Mouse (Mus musculus): Measurements from ENCODE around the gene Fto.

The Fto gene

DNA sequence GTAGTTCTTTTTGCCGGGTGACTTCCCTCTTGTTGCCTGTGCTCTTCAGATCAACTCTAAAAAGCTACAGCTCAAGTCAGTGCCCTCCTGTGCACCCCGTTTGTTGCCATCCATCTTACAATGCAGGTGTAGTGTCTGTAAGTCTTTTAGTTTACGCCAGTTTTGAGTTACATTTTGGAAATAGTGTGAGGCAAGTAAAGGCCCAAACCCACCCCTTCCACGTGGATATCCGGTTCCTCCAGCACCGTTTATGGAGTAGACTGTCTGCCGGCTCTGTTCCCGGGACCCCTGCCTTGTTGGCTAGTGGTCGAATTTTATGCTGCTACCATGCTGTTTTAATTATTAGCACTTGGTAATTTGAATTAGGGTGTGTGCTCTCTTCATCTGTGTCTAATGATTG lies 46.2 kb downstream of the Fto start:
- no peak for DNase-seq

DNA sequence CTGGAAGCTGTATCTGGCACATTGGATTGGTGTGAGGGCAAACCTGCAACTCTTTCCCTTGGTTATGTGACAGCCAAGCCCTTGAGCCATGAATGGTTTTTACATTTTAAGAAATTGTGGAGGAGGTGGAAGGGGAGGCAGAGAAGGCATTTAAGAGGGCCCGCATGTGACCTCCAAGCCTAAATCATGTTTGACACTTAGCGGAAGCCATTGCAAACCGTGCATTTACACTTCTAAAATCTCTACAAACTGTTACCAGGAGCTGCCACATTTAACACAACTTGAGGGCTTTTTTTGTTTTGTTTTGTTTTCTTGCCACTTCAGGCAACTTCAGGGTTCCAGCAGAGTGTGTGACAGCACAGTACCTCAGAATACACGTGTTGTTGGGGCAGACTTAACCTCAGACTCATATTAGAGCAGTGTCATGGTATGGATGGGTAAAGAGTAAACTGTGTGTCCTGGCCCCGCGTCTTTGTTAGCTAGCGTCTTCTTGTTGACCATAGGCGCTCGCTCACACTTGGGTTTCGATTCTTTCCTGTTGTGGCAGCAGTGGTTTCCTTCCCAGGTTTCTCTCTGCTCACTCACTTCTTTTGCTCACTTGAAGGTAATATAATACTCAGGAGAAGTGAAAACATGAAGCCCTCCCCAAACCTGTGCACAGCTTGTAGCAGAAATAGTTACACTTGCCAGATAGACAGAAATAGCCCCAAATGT lies 47.5 kb downstream of the Fto start:
- no peak for DNase-seq

DNA sequence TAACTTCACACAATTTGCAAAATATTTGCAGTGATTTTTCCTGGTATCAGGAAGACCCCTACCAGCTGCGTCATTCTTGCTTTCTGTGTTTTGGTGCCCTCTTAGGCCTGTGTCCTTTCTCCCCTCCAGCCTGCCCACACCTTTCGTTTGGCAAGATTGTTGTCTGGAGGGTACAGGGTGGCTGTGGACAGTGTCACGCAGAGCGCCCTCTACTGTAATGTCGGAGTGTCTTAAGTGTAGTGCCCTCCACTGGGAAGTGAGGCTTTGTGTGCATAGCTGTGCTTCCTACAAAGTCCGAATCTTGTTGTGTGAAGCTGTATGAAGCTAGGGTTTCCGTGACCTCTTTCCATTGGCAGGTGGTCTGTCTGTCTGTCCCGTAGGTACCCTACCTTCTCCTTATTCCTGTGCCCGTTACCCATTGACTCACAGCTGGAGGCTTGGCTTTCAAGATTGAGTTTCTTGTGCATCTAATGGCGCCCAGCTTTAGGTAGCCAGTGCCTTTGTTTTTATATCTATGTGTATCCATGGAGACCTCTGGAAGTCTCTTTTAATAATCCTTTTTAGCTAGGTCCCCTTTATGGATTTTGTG lies 50.0 kb downstream of the Fto start:
- no peak for DNase-seq

DNA sequence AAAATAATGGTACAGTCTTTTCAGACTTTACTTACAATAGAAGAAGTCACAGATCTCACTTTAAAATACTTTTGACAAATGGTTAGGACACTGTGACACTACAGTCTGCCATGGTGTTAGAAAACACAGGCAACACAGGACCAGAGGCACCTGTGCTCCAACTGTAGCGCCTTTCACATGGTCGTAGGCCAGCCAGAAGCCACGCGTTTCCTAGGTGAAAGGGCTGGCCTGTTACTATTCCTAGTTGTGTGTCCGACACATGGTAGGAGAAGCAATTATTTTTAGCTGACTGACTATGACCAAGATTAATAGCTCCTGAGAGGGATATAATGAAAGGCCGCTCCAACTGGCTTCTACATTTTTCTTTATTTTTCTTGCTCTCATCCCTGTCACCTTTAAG lies 50.9 kb downstream of the Fto start:
- DNase-seq = no peak

DNA sequence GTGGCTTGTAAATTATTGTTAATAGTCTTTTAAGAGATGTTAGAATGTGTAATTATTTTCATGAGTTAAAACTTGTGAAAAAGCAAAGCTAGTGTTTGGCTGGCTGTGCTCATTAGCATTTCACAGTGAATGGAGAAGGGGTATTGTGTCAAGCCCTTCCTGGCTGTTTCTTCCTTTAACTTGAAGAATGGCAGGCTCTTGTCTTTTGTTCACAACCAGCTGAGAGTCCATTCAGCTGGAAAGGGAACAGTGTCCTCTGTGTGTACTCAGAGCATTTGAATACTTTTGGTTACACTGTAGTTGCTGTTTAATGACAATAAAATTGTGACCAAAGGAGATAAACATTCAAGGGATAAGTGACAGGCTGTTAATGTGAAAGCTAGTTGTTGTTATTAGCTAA lies 52.5 kb downstream of the Fto start:
- no peak for DNase-seq

DNA sequence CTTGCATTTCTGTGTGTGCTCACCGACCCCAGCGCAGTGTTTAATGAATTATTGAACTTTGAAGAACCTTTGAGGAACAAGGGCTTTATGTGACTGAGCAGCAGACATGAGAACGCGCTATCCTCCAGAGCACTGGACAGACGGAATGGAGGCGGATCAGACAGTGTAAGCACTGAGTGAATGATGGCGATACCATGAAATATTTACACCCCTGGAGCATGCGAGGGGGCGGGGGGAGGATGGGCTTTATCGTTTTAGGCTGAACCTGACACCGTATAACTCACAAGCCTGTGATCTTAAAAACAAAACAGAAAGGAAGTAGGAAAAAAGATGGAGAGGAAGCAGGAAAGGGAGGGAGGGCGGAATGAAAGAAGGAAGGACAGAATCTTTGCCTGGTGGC lies 57.6 kb downstream of the Fto start:
- DNase-seq = no peak

DNA sequence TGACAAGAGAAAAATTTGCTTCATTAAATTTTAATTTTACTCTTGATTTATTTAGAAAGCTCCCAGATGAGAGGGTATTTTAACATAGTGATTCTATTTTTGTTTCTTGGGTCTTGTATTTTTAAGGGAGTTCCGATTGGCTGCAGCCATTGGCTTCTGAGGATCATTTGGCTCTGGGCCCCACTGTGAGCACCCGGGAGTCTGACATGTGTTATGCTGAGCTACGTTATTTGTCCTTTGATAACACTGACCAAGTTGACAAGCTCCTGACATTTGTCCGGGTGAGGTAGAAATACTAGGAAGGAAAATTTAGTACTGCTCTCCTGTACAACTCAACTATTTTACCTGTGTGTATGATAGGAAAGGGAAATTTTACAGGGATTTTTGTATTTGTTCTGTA lies 58.7 kb downstream of the Fto start:
- DNase-seq = no peak

DNA sequence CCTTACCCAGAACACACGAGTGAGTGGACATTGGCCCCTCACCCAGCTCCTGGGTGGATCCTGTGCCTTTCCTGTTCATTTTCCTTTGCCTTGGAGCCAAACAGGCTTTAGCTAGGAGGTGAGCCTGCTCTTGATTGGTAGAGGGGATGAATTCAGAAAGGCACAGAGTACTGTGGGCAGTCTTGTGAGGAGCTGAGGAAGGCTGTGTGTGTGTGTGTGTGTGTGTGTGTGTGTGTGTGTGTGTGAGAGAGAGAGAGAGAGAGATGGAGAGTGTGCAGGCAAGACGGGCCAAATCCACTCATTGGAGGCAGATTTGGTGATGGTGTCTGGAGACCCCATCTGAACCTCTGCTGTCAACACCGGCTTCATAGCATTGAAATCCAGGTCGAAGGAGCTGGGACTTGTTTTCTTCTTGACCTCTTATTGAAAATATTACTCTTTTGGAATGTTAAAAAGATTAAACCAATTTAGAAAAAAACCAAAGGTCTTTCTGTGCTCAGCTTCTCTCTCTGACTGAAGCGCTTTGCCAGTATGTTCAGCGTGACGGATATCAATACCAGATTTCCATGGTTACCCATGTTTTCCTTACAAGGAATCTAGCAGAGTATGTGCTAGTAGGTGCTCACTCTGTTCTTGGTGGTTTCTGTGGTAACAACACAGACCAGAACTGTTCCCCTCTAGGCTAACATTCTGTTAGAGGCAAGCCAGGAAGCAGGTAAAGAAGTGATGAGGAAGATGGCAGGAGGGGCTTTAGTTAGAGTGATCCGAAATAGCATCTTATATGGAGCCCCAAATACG lies 59.7 kb downstream of the Fto start:
- DNase-seq = no peak

DNA sequence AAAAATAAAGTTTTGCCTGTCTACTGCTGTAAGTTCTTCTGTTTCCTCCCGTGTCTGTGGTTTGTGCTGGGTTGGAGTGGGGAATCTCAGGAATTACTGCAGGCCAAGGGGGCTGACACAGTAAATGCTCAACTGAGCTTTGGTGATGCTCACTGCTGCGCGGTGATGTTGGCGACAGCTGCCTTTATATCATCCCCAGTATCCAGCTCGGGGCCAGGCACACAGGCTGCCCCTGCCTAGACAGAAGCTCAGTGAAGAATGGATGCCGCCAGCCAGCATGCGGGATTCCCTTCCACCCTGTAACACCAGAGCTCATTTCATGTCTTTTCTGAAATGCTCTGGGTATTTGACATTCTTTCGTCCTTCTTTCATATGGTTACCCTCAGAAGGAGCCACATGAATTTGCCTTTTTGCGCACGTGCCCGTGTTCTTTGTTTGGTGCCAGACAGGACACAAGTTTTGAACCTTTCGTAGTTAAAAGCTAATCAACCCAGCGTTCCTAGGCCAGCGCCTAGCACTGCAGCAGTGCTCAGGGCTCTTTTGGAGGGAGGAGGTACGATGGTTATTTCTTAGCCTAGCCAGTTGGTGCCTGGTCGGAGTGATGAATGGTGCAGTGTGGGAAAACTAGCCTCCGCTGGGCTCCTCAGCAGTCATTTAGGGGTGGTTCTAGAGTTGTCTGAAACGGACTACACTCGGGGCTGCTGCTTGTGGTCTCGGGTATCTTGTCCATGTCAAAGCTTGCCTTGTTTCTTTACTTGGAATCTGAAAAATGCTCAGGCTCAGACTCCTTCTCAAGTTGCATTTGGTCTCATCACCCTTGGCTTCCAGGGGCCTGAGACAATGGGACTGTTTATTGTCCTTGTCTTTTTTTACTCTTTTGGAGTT lies 62.0 kb downstream of the Fto start:
- DNase-seq = no peak

DNA sequence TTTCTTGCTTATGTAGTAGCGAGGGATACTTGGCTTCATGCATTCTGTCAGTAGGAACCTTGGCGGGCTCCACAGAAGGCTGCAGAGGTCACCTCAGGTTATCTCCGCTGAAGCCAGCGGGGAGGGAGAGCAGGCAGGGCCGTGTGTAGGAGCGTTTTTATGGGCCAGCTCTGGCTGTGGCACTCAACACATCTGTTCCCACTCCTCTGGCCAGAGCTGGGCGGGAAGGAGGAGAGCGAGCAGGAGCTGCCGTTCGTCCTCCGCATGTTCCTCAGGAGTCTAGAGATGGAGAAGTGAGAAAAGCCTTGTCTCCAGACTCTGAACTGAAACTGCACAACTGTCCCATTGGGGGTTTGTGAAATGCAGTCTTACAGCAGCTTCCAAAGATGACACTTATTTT lies 63.5 kb downstream of the Fto start:
- DNase-seq = no peak

DNA sequence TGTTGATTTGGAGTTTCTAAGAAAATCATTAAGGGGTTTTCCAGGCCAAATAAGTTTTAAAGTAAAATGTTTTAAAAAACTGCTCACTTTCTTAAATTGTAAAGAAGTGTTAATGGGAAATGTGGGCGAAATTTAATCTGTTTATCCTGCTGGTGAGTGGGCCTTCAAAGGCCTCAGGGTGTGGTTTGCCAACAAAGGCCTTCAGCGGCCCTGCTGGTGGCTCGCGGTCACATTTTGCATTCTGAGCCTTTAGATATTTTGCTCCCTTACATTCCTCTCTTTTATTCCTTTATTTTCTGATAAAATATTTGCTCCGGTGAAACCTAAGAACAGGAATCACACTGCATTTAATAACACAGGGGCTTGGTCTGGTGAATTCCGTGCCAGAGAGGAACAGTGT lies 64.0 kb downstream of the Fto start:
- no peak for DNase-seq

DNA sequence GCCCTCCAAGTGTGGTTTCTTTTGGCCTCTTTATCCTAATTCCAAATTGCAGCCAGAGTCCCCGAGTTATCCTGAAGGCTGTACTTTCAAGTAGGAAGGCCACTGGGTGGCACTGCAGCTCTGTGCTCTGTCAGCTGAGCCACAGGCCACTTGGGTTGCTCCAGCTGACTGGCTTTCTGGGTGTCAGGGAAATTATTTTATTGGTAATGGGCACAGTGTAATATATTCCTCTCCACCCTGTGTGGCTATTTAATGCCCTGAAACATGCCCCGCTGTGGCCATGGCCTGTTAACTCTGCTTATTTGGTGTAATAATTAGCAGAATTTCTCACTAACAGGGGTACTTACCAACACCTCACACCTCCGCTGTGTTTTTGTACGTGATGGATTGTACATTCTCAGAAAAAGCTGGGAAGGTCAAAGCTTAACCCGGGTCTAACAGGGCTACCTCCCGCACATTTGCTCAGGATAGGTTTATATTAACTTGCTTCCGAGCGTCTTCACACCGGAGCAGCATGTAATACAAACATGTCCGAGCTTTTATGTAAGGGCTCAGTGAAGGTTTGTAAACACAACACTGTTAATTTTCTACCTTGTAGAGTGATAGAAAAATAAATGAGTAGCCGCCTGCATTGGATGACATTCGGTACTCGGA lies 65.6 kb downstream of the Fto start:
- DNase-seq = peak; percentile 81

DNA sequence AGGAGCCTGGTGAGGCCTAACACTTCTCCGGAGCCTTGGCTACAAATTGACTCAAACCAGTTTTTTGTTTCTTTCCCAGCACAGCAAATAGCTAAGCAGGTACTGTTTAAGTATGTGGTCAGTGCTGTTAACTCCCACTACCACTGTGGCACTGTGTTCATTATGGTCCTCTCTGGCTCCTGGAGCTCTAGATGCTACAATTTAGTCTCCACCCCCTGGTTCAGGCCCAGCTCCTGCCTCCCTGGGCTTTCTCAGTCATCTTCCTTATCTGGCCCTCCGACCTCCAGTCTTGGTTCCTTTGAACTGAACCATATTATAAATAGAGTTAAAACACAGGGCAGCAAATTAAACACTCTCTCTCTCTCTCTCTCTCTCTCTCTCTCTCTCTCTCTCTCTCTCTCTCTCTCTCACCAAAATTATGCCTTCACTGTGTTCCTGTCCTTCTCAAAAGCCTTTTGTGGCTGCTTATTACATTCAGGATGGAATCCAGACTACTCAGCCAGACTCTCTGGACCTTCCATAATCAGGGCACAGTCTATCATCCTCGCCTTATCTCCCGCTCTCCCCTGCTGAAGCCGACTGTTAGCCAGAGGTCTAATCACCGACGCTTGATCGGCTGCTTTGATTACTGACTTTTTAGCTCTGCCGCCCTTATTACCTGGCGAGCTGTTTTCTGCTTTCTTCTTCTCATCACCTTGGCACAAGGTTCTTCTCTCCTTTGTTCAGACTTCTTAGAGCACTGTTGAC lies 67.6 kb downstream of the Fto start:
- no peak for DNase-seq

DNA sequence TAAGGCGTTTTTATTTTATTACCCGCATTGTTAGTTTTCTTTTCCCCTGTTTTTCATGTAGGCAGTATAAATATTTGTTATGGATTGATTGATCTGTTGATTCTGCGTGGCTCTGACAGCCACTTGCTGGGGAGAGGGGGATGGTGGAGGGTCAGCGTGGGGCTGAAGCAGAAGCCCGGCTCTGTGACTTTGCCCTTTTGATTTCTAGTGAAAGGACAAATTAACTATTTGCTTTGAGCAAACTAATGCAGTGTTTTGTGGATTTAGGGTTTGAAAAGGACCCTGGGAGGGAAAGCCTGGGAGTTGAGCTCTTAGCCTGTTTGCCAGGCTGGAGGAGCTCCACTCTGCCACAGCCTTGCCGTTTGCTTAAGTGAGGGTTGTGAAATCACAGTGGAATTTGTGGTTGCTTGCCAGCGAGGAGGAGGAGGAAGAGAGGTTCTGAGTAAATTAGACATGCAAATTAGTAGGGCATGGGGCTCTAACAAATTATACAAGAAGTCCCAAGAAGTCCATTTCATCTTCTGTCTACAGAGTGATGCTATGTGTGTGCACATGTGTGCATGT lies 68.3 kb downstream of the Fto start:
- no peak for DNase-seq

DNA sequence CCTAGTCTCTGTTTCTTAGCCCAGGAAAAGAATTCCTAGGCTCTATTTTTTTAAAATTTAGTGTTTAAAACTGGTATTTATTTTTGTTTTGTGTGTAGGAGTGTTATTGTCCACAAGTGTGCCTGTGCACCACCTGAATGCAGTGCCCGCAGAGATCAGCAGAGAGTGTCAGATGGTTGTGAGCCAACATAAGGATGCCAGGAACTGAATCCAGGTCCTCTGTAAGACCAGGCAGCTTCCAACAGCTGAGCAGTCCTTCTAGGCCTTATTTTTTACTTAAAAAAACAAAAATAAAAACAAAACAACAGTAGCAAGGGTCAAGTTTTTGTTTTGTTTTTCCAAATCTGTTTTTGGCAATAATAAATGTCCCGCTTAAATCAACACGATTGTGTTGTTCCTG lies 69.9 kb downstream of the Fto start:
- no peak for DNase-seq

DNA sequence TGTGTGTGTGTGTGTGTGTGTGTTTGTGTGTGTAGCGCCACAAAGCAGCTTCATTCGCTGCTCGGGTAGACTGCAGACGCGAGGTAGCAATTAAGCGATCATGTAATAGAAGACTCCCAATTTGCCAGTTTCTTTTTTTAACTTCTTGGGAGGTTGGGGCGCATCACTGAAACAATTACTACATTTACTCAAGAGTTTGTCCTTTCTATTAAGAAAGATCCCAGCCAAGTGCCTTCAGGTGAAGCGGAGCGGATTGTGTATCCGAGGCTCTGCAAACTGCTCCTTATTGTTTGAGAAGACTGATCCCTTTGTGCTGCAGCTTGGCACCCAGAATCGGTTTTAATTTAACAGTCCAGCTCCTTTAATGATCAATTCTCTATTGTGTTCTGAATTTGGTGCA lies 70.5 kb downstream of the Fto start:
- no peak for DNase-seq

DNA sequence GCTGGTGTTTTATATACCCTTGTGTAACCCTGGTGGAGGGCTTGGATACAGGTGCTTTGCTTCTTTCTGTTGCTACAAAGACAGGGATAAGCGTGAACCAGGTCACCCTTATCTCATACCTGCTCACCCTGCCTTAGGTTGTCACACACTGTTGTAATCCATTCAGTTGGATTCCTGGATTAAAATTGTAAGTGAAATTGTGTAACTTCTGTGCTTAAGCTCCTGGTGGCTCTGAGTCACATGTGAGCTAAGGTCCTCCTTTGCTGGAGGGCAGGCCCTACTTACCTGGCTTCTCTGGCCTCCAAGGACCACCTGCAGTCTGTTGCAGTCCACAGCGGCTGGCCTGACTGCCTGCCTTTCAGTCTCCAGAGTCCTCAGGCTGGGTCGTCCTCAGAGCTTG lies 71.1 kb downstream of the Fto start:
- no peak for DNase-seq

DNA sequence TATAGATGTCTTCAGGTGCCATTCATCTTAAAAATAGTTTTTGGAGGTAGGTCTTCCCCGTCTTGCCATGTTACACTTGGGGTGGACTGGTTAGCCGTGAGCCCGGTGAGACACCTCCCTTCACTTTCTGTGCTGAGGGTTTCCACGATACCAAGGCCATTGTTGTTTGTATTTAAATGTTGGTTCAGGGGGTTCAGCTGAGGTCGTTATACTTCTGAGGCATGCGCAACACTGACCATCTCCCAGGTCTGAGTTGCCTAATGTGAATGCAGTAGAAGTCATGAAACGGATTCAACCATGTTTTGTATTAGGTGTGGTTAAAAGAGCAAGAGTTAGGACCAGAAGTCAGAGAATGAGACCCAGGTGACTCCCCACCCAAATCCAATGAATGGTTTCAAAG lies 72.5 kb downstream of the Fto start:
- no peak for DNase-seq

DNA sequence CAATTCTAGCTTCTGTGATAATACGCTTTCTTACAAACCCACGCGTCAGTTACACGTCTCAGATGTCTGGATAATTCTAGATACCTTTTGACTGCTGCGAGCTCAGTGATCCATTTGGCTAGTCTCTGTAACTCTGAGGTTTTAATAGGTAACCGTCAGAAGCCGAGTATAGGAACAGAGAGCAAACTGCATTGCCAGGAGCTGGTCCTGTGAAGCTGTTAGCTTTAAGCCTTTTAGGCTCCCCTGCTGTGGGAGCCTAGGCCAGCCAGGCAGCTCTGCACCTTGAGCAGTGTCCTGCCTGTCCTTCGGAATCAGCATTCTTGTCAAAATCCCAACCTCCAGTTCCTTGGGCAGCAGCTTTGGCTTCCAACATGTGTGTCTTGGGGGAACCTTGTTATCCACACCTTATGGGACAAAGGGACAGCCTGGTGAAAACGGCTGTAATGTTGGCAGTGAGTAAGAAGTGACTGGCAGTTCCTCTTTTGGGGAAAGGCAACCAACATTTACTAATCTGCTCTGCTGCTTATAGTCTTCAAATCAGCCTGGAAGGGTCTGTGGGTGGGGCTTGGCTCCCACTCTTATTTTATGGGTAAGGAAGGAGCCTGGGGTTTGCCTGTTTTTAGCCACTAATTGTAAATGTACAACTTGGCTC lies 77.2 kb downstream of the Fto start:
- DNase-seq = no peak

DNA sequence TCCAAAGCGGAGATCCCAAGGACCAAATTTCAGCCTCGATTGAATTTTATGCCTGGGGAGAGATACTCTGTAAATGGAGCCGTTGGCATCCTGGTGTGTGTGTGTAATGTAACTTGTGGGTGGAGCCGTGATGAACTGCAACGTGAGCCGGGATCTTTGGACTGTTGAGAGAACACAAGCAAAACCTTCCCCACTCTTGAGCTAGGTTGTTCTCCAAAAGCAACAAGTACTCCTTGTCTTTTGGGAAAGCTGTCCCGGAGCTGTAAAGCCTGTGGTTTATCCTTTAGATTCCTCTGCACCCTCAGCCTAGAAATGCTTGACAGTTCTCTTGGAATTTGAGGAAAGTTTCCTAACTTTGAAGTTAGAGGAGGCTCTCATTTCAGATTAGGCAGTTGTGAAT lies 78.9 kb downstream of the Fto start:
- DNase-seq = no peak

Data from right cerebral cortex, postnatal 4 days (tissue).